Mouse (Mus musculus) hindbrain, embryonic 14.5 days (tissue): ENCODE results near the gene Appl1. TPM values are rescaled to one million over a fixed set of nuclear protein-coding genes. Genes with fewer than 3 reads are reported as not detected.
A peak's percentile ranks its signal among the peaks of the same experiment; 100 is the strongest.

Experiments
- ATAC-seq: fragments of 200-750 bp; cut with Nextera tagmentation; 2 replicates; pipeline ENCODE4 v1.8.0; 2017; ENCODE audit warnings: moderate number of reproducible peaks, mild to moderate bottlenecking, moderate TSS enrichment, moderate library complexity; ENCODE audit not compliant: low FRiP score
- DNase-seq: peaks from one replicate; pipeline ENCODE4 v3.0.0-alpha.2; 2015; ENCODE audit warnings: low spot score
- H3K27ac ChIP-seq: fragments of 300-500 bp; sonication (generic); 2 replicates; pipeline ENCODE4 v1.5.1; 2014; ENCODE audit warnings: mild to moderate bottlenecking, moderate library complexity
- H3K27me3 ChIP-seq: fragments of 300-500 bp; sonication (generic); 2 replicates; pipeline ENCODE4 v1.6.1; 2014; ENCODE audit warnings: mild to moderate bottlenecking, low read length, mixed read lengths; ENCODE audit not compliant: control insufficient read depth, insufficient read depth
- H3K36me3 ChIP-seq: fragments of 300-500 bp; sonication (generic); replicated peaks from 2 replicates; pipeline ENCODE4 v1.6.1; 2014; ENCODE audit not compliant: control insufficient read depth, insufficient read depth
- H3K4me1 ChIP-seq: fragments of 300-500 bp; sonication (generic); replicated peaks from 2 replicates; pipeline ENCODE4 v1.6.1; 2014; ENCODE audit warnings: antibody characterized with exemption, low read length, mixed read lengths; ENCODE audit not compliant: control insufficient read depth, insufficient read depth
- H3K4me2 ChIP-seq: fragments of 300-500 bp; sonication (generic); replicated peaks from 2 replicates; pipeline ENCODE4 v1.6.1; 2014; ENCODE audit warnings: mild to moderate bottlenecking, moderate library complexity
- H3K4me3 ChIP-seq: fragments of 300-500 bp; sonication (generic); replicated peaks from 2 replicates; pipeline ENCODE4 v1.5.1; 2014; ENCODE audit warnings: mild to moderate bottlenecking, low read length
- H3K9ac ChIP-seq: fragments of 300-500 bp; sonication (generic); 2 replicates; pipeline ENCODE4 v1.6.1; 2014
- H3K9me3 ChIP-seq: fragments of 300-500 bp; sonication (generic); 2 replicates; pipeline ENCODE4 v1.6.1; 2016; ENCODE audit warnings: low read length; ENCODE audit not compliant: control insufficient read depth
- WGBS: fragments of 180-500 bp; shearing (Covaris S2); extraction: QIAGEN DNeasy Blood & Tissue Kit; methylation state at CpG from one replicate; pipeline ENCODE4 v1.1.7; 2014; 5-methylcytosine and 5-hydroxymethylcytosine counted together
- polyA plus RNA-seq: library from polyadenylated mRNA; unstranded; fragments of >200 nt; fragmentation: Nextera tagmentation; extraction: Ambion mirVana; gene quantifications from 2 replicates; pipeline ENCODE4 v1.2.1, GENCODE M21; 2014

The Appl1 gene
- polyA plus RNA-seq, 1 experiment from 2014 or later, result 69.9 TPM

- Histone ChIP-seq H3K4me3 (peak within 1 kb of the TSS; percentile 25), H3K27ac (no peak within 1 kb of the TSS), H3K9me3 (no peaks in the 10 kb centered on the region), H3K27me3 (no peaks in the 10 kb centered on the region), H3K4me1 (no peaks in the 10 kb centered on the region), H3K36me3 (no peaks in the 10 kb centered on the region), H3K9ac (0 out of 2 replicates have a peak within 1 kb of the TSS, but pooled peaks have one; percentile 38), H3K4me2 (peak within 1 kb of the TSS; percentile 47)
- 0 out of 2 replicates have a peak, but pooled peaks have one; percentile 57 for ATAC-seq
- 8% methylated on average over 16 of the region's 16 CpGs for WGBS
- peak; percentile 33 for DNase-seq
These were observed 23.2 kb upstream of the Appl1 start, which contains the start of gene Hesx1 for GRCm38 (mm10) chr14:26994211-26994741. Hesx1 (plus strand) TSS chr14:26994416.

- Histone ChIP-seq H3K4me1 (no peaks in the 10 kb centered on the region), H3K9me3 (no peaks in the 10 kb centered on the region), H3K4me2 (no peak overlapping the region), H3K4me3 (no peak overlapping the region), H3K9ac (no peak overlapping the region), H3K36me3 (no peaks in the 10 kb centered on the region), H3K27ac (no peak overlapping the region), H3K27me3 (no peaks in the 10 kb centered on the region)
- 81% methylated on average over 3 of the region's 3 CpGs for WGBS
- DNase-seq, result no peak
- ATAC-seq, result no peak
These were observed 22.4 kb upstream of the Appl1 start for GRCm38 (mm10) chr14:26993427-26993826.

GRCm38 (mm10) chr14:26991622-26992021 is 20.6 kb upstream of the Appl1 start:
- Histone ChIP-seq H3K27me3 (no peaks in the 10 kb centered on the region), H3K4me2 (no peak overlapping the region), H3K4me3 (no peak overlapping the region), H3K4me1 (no peaks in the 10 kb centered on the region), H3K9ac (no peak overlapping the region), H3K27ac (no peak overlapping the region), H3K9me3 (no peaks in the 10 kb centered on the region), H3K36me3 (no peaks in the 10 kb centered on the region)
- WGBS, result 65% methylated on average over 18 of the region's 18 CpGs
- DNase-seq, result no peak
- no peak for ATAC-seq

GRCm38 (mm10) chr14:26988694-26989093 is 17.7 kb upstream of the Appl1 start:
- Histone ChIP-seq H3K4me2 (no peak overlapping the region), H3K27ac (no peak overlapping the region), H3K9me3 (0 out of 2 replicates have a peak, but pooled peaks cover 3% of the 10 kb centered on the region), H3K27me3 (no peaks in the 10 kb centered on the region), H3K4me3 (no peak overlapping the region), H3K4me1 (no peaks in the 10 kb centered on the region), H3K36me3 (no peaks in the 10 kb centered on the region), H3K9ac (no peak overlapping the region)
- WGBS, result 78% methylated on average over 2 of the region's 2 CpGs
- ATAC-seq (no peak), DNase-seq (no peak)

- DNase-seq (no peak), ATAC-seq (no peak)
- Histone ChIP-seq H3K27ac (no peak overlapping the region), H3K36me3 (no peaks in the 10 kb centered on the region), H3K4me1 (0 out of 2 replicates have a peak, but pooled peaks cover 2% of the 10 kb centered on the region), H3K27me3 (no peaks in the 10 kb centered on the region), H3K4me3 (no peak overlapping the region), H3K9ac (no peak overlapping the region), H3K9me3 (peaks cover 9% of the 10 kb centered on the region; the same call in 1 of the 2 replicates), H3K4me2 (no peak overlapping the region)
- 82% methylated on average over 5 of the region's 5 CpGs for WGBS
These were observed 11.1 kb upstream of the Appl1 start for GRCm38 (mm10) chr14:26982150-26982530.

- WGBS, result 58% methylated on average over 5 of the region's 5 CpGs
- H3K36me3 ChIP-seq, result no peaks in the 10 kb centered on the region
- no peaks in the 10 kb centered on the region for H3K27me3 ChIP-seq
- peaks cover 9% of the 10 kb centered on the region; the same call in 1 of the 2 replicates for H3K9me3 ChIP-seq
- no peak overlapping the region for H3K9ac ChIP-seq
- no peak overlapping the region for H3K27ac ChIP-seq
- H3K4me2 ChIP-seq, result no peak overlapping the region
- no peak overlapping the region for H3K4me3 ChIP-seq
- ATAC-seq (no peak), DNase-seq (no peak)
- H3K4me1 ChIP-seq, result 0 out of 2 replicates have a peak, but pooled peaks cover 7% of the 10 kb centered on the region
These were observed 10.6 kb upstream of the Appl1 start for GRCm38 (mm10) chr14:26981494-26982149.

GRCm38 (mm10) chr14:26981021-26981420 is 10.0 kb upstream of the Appl1 start:
- no peaks in the 10 kb centered on the region for H3K36me3 ChIP-seq
- ATAC-seq (no peak), DNase-seq (no peak)
- 95% methylated on average over 8 of the region's 8 CpGs for WGBS
- H3K27ac ChIP-seq, result no peak overlapping the region
- H3K4me3 ChIP-seq, result no peak overlapping the region
- H3K9ac ChIP-seq, result no peak overlapping the region
- no peaks in the 10 kb centered on the region for H3K27me3 ChIP-seq
- no peak overlapping the region for H3K4me2 ChIP-seq
- peaks cover 9% of the 10 kb centered on the region; the same call in 1 of the 2 replicates for H3K9me3 ChIP-seq
- 0 out of 2 replicates have a peak, but pooled peaks cover 7% of the 10 kb centered on the region for H3K4me1 ChIP-seq

GRCm38 (mm10) chr14:26979808-26980207 is 8.8 kb upstream of the Appl1 start:
- Histone ChIP-seq H3K27ac (no peak overlapping the region), H3K9me3 (peaks cover 6% of the 10 kb centered on the region; the same call in 1 of the 2 replicates), H3K36me3 (no peaks in the 10 kb centered on the region), H3K9ac (no peak overlapping the region), H3K4me1 (0 out of 2 replicates have a peak, but pooled peaks cover 7% of the 10 kb centered on the region), H3K4me3 (no peak overlapping the region), H3K27me3 (no peaks in the 10 kb centered on the region), H3K4me2 (no peak overlapping the region)
- ATAC-seq (no peak), DNase-seq (no peak)
- 87% methylated on average over 3 of the region's 3 CpGs for WGBS

GRCm38 (mm10) chr14:26977500-26977899 is 6.5 kb upstream of the Appl1 start:
- ATAC-seq (no peak), DNase-seq (no peak)
- no peak overlapping the region for H3K4me2 ChIP-seq
- H3K4me1 ChIP-seq, result 0 out of 2 replicates have a peak, but pooled peaks cover 7% of the 10 kb centered on the region
- H3K9me3 ChIP-seq, result peaks cover 6% of the 10 kb centered on the region; the same call in 1 of the 2 replicates
- H3K27ac ChIP-seq, result no peak overlapping the region
- H3K27me3 ChIP-seq, result no peaks in the 10 kb centered on the region
- no peaks in the 10 kb centered on the region for H3K36me3 ChIP-seq
- 45% methylated on average over 2 of the region's 2 CpGs for WGBS
- H3K4me3 ChIP-seq, result no peak overlapping the region
- H3K9ac ChIP-seq, result no peak overlapping the region
